Mouse (Mus musculus) heart, embryonic 13.5 days (tissue): ENCODE measurements at regions not wholly inside any gene's neighbourhood (a gene's known extent, or its start where the extent isn't known, plus 50 kb on each side); places are given as distances from the start of the nearest gene placed in this dataset.

ENCODE experiments used
- ATAC-seq: fragments of 200-750 bp; cut with Nextera tagmentation; 2 replicates; pipeline ENCODE4 v1.8.0; 2017; ENCODE audit warnings: moderate TSS enrichment; ENCODE audit not compliant: insufficient number of reproducible peaks, low FRiP score, low TSS enrichment; ENCODE audit errors: extremely low read depth
- H3K27ac ChIP-seq: fragments of 300-500 bp; sonication (generic); replicated peaks from 2 replicates; pipeline ENCODE4 v1.5.1; 2015; ENCODE audit warnings: moderate library complexity, mild to moderate bottlenecking, inconsistent platforms
- H3K27me3 ChIP-seq: fragments of 300-500 bp; sonication (generic); replicated peaks from 2 replicates; pipeline ENCODE4 v1.6.1; 2015; ENCODE audit warnings: mild to moderate bottlenecking, inconsistent platforms
- H3K36me3 ChIP-seq: fragments of 300-500 bp; sonication (generic); 2 replicates; pipeline ENCODE4 v1.6.1; 2015; ENCODE audit warnings: mild to moderate bottlenecking, inconsistent platforms
- H3K4me1 ChIP-seq: fragments of 300-500 bp; sonication (generic); 2 replicates; pipeline ENCODE4 v1.6.1; 2015; ENCODE audit warnings: inconsistent platforms
- H3K4me2 ChIP-seq: fragments of 300-500 bp; sonication (generic); 2 replicates; pipeline ENCODE4 v1.6.1; 2015; ENCODE audit warnings: inconsistent platforms, mild to moderate bottlenecking, moderate library complexity
- H3K4me3 ChIP-seq: fragments of 300-500 bp; sonication (generic); 2 replicates; pipeline ENCODE4 v1.5.1; 2015; ENCODE audit warnings: moderate library complexity, mild to moderate bottlenecking, inconsistent platforms
- H3K9ac ChIP-seq: fragments of 300-500 bp; sonication (generic); 2 replicates; pipeline ENCODE4 v1.6.1; 2015; ENCODE audit warnings: inconsistent platforms, mild to moderate bottlenecking, moderate library complexity
- H3K9me3 ChIP-seq: fragments of 300-500 bp; sonication (generic); 2 replicates; pipeline ENCODE4 v1.6.1; 2016; ENCODE audit warnings: inconsistent platforms
- WGBS: fragments of 180-500 bp; shearing (Covaris S2); methylation state at CpG from one replicate; pipeline ENCODE4 v1.1.7; 2015; ENCODE audit warnings: mixed read lengths; 5-methylcytosine and 5-hydroxymethylcytosine counted together

DNA sequence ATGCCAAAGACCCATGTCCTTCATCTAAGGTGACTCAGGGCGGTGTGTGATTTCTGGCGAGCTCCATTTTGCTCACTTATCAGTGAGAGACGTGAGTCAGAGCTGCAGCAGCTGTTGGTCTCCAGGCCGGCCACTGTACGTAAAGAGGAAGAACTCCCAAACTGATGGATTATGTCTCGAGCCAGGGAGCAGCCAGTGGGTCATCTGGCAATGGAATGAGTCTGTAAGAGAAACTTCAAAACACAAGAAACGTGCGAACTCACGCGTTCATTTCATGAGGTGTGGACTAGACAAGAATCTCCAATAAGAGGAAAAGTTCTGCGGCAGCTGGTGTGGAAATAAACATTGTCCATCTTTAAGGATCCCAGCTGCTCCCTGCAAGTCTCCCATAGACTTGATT, 170.4 kb downstream of the Cand1 start:
- ATAC-seq = no peak
- peaks cover 22% of the 10 kb centered on the region for H3K4me1 ChIP-seq
- 0 out of 2 replicates have a peak, but pooled peaks cover 4% of the 10 kb centered on the region for H3K27me3 ChIP-seq
- no peak overlapping the region for H3K4me2 ChIP-seq
- H3K9me3 ChIP-seq = no peaks in the 10 kb centered on the region
- no peak overlapping the region for H3K4me3 ChIP-seq
- no peaks in the 10 kb centered on the region for H3K36me3 ChIP-seq
- H3K9ac ChIP-seq = no peak overlapping the region
- 42% methylated on average over 11 of the region's 11 CpGs for WGBS
- no peak overlapping the region for H3K27ac ChIP-seq

DNA sequence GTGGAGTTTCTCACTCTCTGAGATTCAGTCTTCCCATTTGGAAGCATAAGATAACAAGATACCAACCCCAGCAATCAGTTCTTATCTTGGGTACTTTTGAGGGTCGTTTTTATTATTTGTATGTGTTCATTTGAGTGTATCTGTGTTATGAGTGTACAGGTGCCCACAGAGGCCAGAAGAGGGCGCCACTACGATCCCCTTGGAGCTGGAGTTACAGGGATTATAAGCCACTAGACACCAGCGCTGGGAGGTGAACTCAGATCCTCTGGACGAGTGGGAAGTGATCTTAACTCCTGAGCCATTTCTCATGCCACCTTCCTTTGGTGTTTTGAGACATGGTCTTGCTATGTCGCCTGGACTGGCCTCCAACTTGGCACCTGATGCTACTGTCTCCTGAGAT, 172.0 kb downstream of the Cand1 start:
- Histone ChIP-seq H3K9ac (no peak overlapping the region), H3K9me3 (no peaks in the 10 kb centered on the region), H3K4me3 (no peak overlapping the region), H3K4me1 (peaks cover 38% of the 10 kb centered on the region), H3K27ac (no peak overlapping the region), H3K27me3 (0 out of 2 replicates have a peak, but pooled peaks cover 4% of the 10 kb centered on the region), H3K36me3 (no peaks in the 10 kb centered on the region), H3K4me2 (no peak overlapping the region)
- WGBS = 81% methylated on average over 6 of the region's 6 CpGs
- ATAC-seq = no peak

DNA sequence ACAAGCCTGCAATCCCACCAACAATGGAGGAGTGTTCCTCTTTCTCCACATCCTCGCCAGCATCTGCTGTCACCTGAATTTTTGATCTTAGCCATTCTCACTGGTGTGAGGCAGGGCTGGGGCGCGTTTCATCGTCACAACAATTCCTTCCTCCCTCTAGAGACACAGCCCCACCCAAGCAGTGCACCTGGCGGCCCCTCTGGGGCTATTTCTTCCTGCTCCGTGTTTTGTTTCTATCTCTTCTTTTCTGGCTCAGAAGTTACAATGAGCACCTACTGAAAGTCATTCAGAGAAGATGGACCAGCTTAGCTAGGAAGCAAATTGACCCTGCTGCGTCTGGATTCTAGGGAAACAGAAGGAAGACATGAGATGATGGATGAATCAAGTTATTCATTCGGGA, 172.5 kb downstream of the Cand1 start:
- Histone ChIP-seq H3K36me3 (no peaks in the 10 kb centered on the region), H3K27ac (no peak overlapping the region), H3K4me3 (no peak overlapping the region), H3K9ac (no peak overlapping the region), H3K9me3 (no peaks in the 10 kb centered on the region), H3K4me2 (no peak overlapping the region), H3K27me3 (0 out of 2 replicates have a peak, but pooled peaks cover 4% of the 10 kb centered on the region), H3K4me1 (peaks cover 42% of the 10 kb centered on the region)
- no peak for ATAC-seq
- 90% methylated on average over 8 of the region's 8 CpGs for whole genome bisulfite sequencing

DNA sequence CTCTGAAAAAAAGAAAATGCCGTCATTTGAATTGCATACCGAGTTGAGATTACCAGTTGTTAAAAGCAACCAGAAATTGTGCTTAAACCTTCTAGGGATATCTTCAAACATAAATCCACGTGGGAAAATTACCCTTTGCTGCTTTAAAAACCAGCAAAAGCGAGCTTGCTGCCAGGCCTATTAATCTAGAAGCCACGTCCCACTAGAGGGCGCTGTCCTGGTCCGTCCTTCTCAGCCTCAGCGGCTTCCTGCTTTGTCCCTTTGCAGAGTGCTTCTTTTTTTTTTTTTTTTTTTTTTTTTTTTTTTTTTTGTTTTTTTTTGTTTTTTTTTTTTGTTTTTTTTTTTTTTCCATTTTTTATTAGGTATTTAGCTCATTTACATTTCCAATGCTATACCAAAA, 173.9 kb downstream of the Cand1 start:
- H3K4me1 ChIP-seq = peaks cover 51% of the 10 kb centered on the region
- ATAC-seq = no peak
- 20% methylated on average over 8 of the region's 8 CpGs for WGBS
- H3K9me3 ChIP-seq = no peaks in the 10 kb centered on the region
- H3K9ac ChIP-seq = no peak overlapping the region
- H3K27ac ChIP-seq = peak overlapping the region; percentile 60
- no peaks in the 10 kb centered on the region for H3K36me3 ChIP-seq
- H3K27me3 ChIP-seq = no peaks in the 10 kb centered on the region
- H3K4me2 ChIP-seq = peak overlapping the region; percentile 49
- H3K4me3 ChIP-seq = no peak overlapping the region

DNA sequence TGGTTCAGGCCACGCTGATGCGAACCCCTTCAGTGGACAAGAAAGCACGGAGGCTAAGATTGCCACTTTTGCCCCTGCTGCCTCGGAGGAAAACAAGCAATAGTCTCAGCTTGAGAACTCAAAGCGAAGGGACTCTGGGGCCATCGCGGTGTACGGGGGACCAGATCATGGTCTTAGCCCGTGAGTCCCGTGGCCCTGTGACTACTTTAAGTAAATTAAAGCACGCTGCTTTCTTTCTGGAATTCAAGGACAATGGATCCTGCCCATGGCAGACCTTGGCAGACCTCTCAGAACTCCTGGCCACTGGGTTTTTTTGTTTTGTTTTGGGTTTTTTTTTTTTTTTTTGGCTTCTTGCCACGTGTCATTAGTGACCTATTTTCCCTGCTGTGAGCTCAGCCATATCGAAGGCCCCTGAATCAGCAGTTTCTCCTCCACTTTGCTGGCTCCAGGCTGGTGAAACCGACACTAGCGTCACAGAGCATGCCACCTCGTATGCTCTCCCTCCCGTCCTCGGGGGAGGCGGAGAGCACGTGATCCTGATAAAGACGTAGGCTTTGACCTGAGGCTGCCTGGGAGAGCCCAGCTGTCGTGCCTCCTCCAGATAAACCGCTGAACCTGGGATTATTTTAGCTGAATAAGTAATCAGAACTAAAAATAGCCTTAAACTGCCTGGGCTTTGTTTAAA, 174.6 kb downstream of the Cand1 start:
- no peaks in the 10 kb centered on the region for H3K36me3 ChIP-seq
- peak overlapping the region; percentile 60 for H3K27ac ChIP-seq
- H3K4me2 ChIP-seq = peak overlapping the region; percentile 49
- no peaks in the 10 kb centered on the region for H3K9me3 ChIP-seq
- 0 out of 2 replicates have a peak, but pooled peaks cover 4% of the 10 kb centered on the region for H3K27me3 ChIP-seq
- peak; percentile 87 for ATAC-seq
- H3K4me3 ChIP-seq = no peak overlapping the region
- H3K9ac ChIP-seq = no peak overlapping the region
- H3K4me1 ChIP-seq = peaks cover 51% of the 10 kb centered on the region
- WGBS = 38% methylated on average over 23 of the region's 23 CpGs

DNA sequence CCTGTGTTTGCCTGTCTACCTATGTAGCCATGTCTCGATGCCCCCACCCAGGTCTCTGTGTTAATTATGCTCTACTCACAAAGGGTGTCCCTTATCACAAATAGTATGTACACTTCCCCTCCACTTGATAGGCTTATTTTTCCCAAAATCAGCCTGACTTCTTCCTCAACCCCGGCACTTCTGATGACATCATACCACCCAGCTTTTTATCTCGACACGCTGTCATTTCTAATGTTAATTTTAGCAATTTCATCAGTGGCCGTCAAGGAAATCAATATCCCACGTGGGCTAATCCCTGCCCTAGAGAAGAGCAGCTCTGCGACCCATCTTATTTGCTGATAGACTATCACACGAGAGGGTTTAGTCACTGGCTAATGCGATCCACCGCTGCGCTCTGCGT, 175.6 kb downstream of the Cand1 start:
- Histone ChIP-seq H3K4me3 (no peak overlapping the region), H3K27me3 (0 out of 2 replicates have a peak, but pooled peaks cover 4% of the 10 kb centered on the region), H3K9ac (no peak overlapping the region), H3K4me1 (peaks cover 46% of the 10 kb centered on the region), H3K4me2 (no peak overlapping the region), H3K9me3 (no peaks in the 10 kb centered on the region), H3K27ac (no peak overlapping the region), H3K36me3 (no peaks in the 10 kb centered on the region)
- no peak for ATAC-seq
- 66% methylated on average over 12 of the region's 12 CpGs for WGBS

DNA sequence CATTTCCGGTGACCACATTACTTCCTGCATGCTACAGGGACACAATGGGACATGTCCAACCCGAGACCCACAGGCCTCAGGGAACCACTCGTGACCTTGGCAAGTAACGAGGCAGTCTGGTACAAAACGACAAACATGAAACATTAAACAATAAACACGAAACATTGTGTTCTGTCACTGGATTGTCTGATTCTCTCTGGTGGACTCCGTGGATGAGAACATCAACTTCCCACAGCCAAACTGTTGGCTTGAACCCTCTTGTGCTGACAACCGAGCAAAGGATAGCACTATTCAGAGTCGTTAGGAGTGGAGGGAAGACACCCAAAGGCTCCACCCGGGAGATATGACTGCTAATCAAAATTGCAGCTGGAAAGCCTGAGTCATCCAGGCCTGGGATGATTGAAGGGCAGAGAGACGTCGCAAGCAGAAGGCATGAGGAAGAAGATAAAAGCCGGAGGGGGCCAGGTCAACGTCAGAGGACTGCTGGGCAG, 176.6 kb downstream of the Cand1 start:
- H3K4me2 ChIP-seq = no peak overlapping the region
- no peak overlapping the region for H3K9ac ChIP-seq
- 0 out of 2 replicates have a peak, but pooled peaks cover 4% of the 10 kb centered on the region for H3K27me3 ChIP-seq
- H3K27ac ChIP-seq = no peak overlapping the region
- H3K9me3 ChIP-seq = no peaks in the 10 kb centered on the region
- no peak for ATAC-seq
- peaks cover 44% of the 10 kb centered on the region for H3K4me1 ChIP-seq
- no peak overlapping the region for H3K4me3 ChIP-seq
- 47% methylated on average over 14 of the region's 14 CpGs for WGBS
- no peaks in the 10 kb centered on the region for H3K36me3 ChIP-seq

DNA sequence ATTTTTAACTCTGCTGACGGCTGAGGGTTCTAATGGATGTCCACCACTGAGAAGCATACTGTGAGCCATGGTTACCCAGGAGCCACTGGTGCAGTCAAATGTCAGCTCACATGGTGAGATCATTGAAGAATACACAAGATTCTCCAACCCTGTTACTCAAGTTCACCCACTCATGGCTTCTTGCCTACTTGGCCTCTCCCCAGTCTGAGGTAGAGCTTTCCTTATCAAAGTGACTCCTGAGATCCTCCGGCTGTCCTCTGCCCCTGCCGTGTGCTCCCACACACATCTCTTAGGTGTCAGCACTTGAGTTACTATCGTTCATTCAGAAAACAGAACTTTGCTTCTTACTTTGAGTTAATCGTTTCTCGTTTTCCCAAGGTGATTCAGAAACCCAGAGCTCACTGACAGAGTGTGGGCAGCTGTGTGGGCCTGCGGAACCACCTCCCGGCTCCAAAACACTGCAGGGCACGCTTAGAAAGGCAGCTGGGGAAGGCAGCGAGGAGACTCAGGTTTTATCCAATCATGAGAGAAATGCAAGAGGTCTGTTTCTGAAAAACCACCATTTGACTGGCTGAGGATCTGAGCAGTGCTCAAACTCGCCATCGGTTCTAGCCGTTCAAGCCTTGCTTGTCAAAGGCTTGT, 177.8 kb downstream of the Cand1 start:
- H3K36me3 ChIP-seq = no peaks in the 10 kb centered on the region
- WGBS = 60% methylated on average over 13 of the region's 13 CpGs
- no peak for ATAC-seq

DNA sequence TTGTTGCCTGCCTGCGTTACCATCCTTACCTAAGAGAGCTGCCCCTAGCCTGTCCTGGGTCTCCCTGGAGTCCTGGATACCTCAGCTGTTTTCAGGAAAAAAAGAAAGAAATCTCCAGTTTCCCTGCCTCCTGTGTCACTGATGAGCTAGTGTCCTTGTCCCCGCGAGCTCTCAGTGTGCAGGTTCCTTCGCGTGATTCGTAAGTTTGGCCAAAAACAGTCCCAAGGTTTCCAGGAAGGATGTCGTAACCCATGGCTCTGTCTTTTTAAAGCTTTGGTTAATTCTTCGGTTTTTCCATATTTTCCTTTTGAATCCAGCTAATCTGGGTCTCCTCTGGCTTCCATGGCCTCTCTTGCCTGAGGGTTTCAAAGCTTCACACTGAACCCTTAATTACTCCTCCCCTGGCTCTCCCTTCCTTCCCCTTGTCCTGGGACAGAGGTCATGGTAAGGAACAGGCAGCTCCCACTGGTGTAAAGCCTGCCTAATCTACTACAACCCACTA, 178.5 kb downstream of the Cand1 start:
- no peak overlapping the region for H3K4me2 ChIP-seq
- no peak for ATAC-seq
- peaks cover 44% of the 10 kb centered on the region for H3K4me1 ChIP-seq
- H3K36me3 ChIP-seq = no peaks in the 10 kb centered on the region
- 0 out of 2 replicates have a peak, but pooled peaks cover 4% of the 10 kb centered on the region for H3K27me3 ChIP-seq
- H3K9ac ChIP-seq = no peak overlapping the region
- no peak overlapping the region for H3K4me3 ChIP-seq
- no peaks in the 10 kb centered on the region for H3K9me3 ChIP-seq
- H3K27ac ChIP-seq = no peak overlapping the region
- 86% methylated on average over 8 of the region's 8 CpGs for WGBS

More for the DNA sequence above, 177.8 kb downstream of the Cand1 start:
- no peak overlapping the region for H3K9ac ChIP-seq
- H3K4me1 ChIP-seq = peaks cover 44% of the 10 kb centered on the region
- H3K9me3 ChIP-seq = no peaks in the 10 kb centered on the region
- H3K4me2 ChIP-seq = no peak overlapping the region
- no peak overlapping the region for H3K27ac ChIP-seq
- H3K27me3 ChIP-seq = 0 out of 2 replicates have a peak, but pooled peaks cover 4% of the 10 kb centered on the region
- no peak overlapping the region for H3K4me3 ChIP-seq

DNA sequence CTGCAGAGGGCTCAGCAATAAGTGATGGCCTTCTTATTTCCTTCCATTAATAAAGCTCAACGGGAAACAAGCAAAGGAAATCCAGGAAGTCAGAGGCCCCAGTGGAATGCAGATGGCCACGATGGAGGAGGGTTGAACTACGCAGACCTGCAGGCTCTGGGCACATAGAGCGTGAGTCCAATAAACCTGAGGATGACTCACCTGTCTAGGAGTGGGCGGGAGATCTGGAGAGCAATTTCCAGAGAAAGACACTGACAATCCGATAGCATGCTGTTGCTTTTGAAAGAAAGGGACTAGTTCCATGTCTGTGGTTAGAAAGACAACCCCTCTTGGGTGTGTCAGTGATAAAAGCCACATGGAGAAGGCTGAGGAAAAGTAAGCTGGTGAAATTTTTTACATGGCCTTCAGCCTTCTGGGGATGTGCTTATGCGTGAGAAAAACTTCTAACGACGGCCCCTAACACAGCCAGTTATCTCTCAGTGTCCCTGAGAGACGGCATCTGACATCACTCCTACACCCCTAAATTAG, 181.3 kb downstream of the Cand1 start:
- Histone ChIP-seq H3K4me2 (no peak overlapping the region), H3K27ac (no peak overlapping the region), H3K4me3 (no peak overlapping the region), H3K9ac (no peak overlapping the region), H3K27me3 (0 out of 2 replicates have a peak, but pooled peaks cover 4% of the 10 kb centered on the region), H3K36me3 (no peaks in the 10 kb centered on the region), H3K4me1 (peaks cover 32% of the 10 kb centered on the region), H3K9me3 (no peaks in the 10 kb centered on the region)
- ATAC-seq = no peak
- WGBS = 65% methylated on average over 10 of the region's 10 CpGs

DNA sequence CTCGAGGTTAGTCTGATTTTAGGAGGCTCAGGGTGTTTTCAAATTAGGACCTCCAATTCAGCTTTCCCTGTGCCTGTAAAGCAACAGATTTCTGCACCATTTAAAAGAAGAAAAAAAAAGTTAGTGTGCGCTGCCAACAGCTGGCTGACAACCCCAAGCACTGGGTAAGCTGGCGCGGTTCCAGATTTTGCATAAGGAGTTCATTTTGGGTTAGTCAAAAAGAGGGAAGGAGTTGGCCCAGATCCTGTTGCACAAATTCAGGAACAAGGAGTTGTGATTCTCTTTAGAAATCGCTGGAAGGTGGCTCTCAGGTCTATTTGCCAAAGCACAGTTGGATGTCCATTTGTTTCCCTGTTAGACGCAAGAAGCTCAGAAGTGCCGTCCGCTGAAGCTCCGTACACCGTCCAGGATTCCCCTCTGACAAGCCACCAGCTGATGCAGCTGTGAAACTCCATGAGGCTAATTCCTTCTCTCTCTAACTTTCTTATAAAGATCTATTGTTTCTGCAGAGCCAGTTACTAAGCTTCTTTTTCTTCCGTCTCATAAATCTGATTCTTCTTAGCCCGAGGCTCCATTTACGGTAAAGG, 184.6 kb downstream of the Cand1 start:
- WGBS = 69% methylated on average over 13 of the region's 13 CpGs
- H3K4me3 ChIP-seq = no peak overlapping the region
- H3K27me3 ChIP-seq = no peaks in the 10 kb centered on the region
- H3K9me3 ChIP-seq = no peaks in the 10 kb centered on the region
- peak overlapping the region; percentile 13 for H3K4me2 ChIP-seq
- H3K9ac ChIP-seq = no peak overlapping the region
- H3K36me3 ChIP-seq = no peaks in the 10 kb centered on the region
- no peak for ATAC-seq
- peaks cover 31% of the 10 kb centered on the region for H3K4me1 ChIP-seq
- no peak overlapping the region for H3K27ac ChIP-seq
